Mouse (Mus musculus): ENCODE data around the gene Asic4. TPM values are rescaled to one million over a fixed set of nuclear protein-coding genes. Genes with fewer than 3 reads are reported as not detected.

The Asic4 gene
- polyA plus RNA-seq, 1 experiment: 0.08 TPM

- H3K27ac ChIP-seq (ENCODE audit: insufficient read depth, low read depth, low read length): no peak overlapping the region
- TF ChIP-seq CTCF (conservative IDR thresholded peaks at IDR 0.05; ENCODE audit: insufficient read depth, insufficient read length, low read depth, low read length): no peak
- no peak for TF ChIP-seq POLR2A (IDR thresholded peaks at IDR 0.05; ENCODE audit: low read depth, low read length)
- H3K4me1 ChIP-seq (ENCODE audit: control insufficient read depth, insufficient read depth, low read length): no peaks in the 10 kb centered on the region
- H3K27me3 ChIP-seq (replicated peaks; ENCODE audit: control insufficient read depth, insufficient read depth, low read length): no peaks in the 10 kb centered on the region
- no peak for DNase-seq
- H3K4me3 ChIP-seq (ENCODE audit: insufficient read depth, low read depth, low read length): no peak overlapping the region
- no peaks in the 10 kb centered on the region for H3K36me3 ChIP-seq (ENCODE audit: control insufficient read depth, insufficient read depth, low read length)
- WGBS: 88% methylated on average over 25 of the region's 25 CpGs
Measured at GRCm38 (mm10) chr1:75502945-75503650, 52.9 kb downstream of the Asic4 start.

- no peaks in the 10 kb centered on the region for H3K27me3 ChIP-seq (replicated peaks; ENCODE audit: control insufficient read depth, insufficient read depth, low read length)
- no peaks in the 10 kb centered on the region for H3K4me1 ChIP-seq (ENCODE audit: control insufficient read depth, insufficient read depth, low read length)
- H3K36me3 ChIP-seq (ENCODE audit: control insufficient read depth, insufficient read depth, low read length): no peaks in the 10 kb centered on the region
- H3K4me3 ChIP-seq (ENCODE audit: insufficient read depth, low read depth, low read length): no peak overlapping the region
- TF ChIP-seq POLR2A (IDR thresholded peaks at IDR 0.05; ENCODE audit: low read depth, low read length) (no peak), CTCF (conservative IDR thresholded peaks at IDR 0.05; ENCODE audit: insufficient read depth, insufficient read length, low read depth, low read length) (no peak)
- no peak for DNase-seq
- WGBS: 87% methylated on average over 23 of the region's 23 CpGs
- H3K27ac ChIP-seq (ENCODE audit: insufficient read depth, low read depth, low read length): no peak overlapping the region
Measured at GRCm38 (mm10) chr1:75503651-75503980, 53.4 kb downstream of the Asic4 start.

- Histone ChIP-seq H3K4me3 (ENCODE audit: insufficient read depth, low read depth, low read length) (no peak overlapping the region; the same call in 1 of the 2 replicates), H3K27ac (ENCODE audit: insufficient read depth, low read depth, low read length) (no peak overlapping the region), H3K36me3 (ENCODE audit: control insufficient read depth, insufficient read depth, low read length) (no peaks in the 10 kb centered on the region), H3K27me3 (replicated peaks; ENCODE audit: control insufficient read depth, insufficient read depth, low read length) (no peaks in the 10 kb centered on the region), H3K4me1 (ENCODE audit: control insufficient read depth, insufficient read depth, low read length) (no peaks in the 10 kb centered on the region)
- TF ChIP-seq CTCF (conservative IDR thresholded peaks at IDR 0.05; ENCODE audit: insufficient read depth, insufficient read length, low read depth, low read length) (no peak), POLR2A (IDR thresholded peaks at IDR 0.05; ENCODE audit: low read depth, low read length) (no peak)
- 79% methylated on average over 9 of the region's 9 CpGs for WGBS
- DNase-seq: no peak
Measured at GRCm38 (mm10) chr1:75504256-75505045, 54.2 kb downstream of the Asic4 start.

- Histone ChIP-seq H3K4me3 (ENCODE audit: insufficient read depth, low read depth, low read length) (peak overlapping the region; percentile 55), H3K4me1 (ENCODE audit: control insufficient read depth, insufficient read depth, low read length) (no peaks in the 10 kb centered on the region), H3K27ac (ENCODE audit: insufficient read depth, low read depth, low read length) (no peak overlapping the region), H3K36me3 (ENCODE audit: control insufficient read depth, insufficient read depth, low read length) (no peaks in the 10 kb centered on the region), H3K27me3 (replicated peaks; ENCODE audit: control insufficient read depth, insufficient read depth, low read length) (no peaks in the 10 kb centered on the region)
- TF ChIP-seq CTCF (conservative IDR thresholded peaks at IDR 0.05; ENCODE audit: insufficient read depth, insufficient read length, low read depth, low read length): no peak
- no peak for TF ChIP-seq POLR2A (IDR thresholded peaks at IDR 0.05; ENCODE audit: low read depth, low read length)
- DNase-seq: peak; percentile 34
- WGBS: 3% methylated on average over 84 of the region's 84 CpGs
Measured at GRCm38 (mm10) chr1:75505159-75505955, 55.1 kb downstream of the Asic4 start.

GRCm38 (mm10) chr1:75505956-75506831 is 56.0 kb downstream of the Asic4 start, which contains the start of gene Obsl1:
Gene Obsl1, minus strand, starts transcription at chr1:75506452.
- Histone ChIP-seq H3K27ac (ENCODE audit: insufficient read depth, low read depth, low read length) (no peak within 1 kb of the TSS), H3K27me3 (replicated peaks; ENCODE audit: control insufficient read depth, insufficient read depth, low read length) (no peaks in the 10 kb centered on the region), H3K36me3 (ENCODE audit: control insufficient read depth, insufficient read depth, low read length) (no peaks in the 10 kb centered on the region), H3K4me3 (ENCODE audit: insufficient read depth, low read depth, low read length) (peak within 1 kb of the TSS; percentile 55), H3K4me1 (ENCODE audit: control insufficient read depth, insufficient read depth, low read length) (no peaks in the 10 kb centered on the region)
- 3% methylated on average over 65 of the region's 65 CpGs for WGBS
- no peak for TF ChIP-seq POLR2A (IDR thresholded peaks at IDR 0.05; ENCODE audit: low read depth, low read length)
- no peak for TF ChIP-seq CTCF (conservative IDR thresholded peaks at IDR 0.05; ENCODE audit: insufficient read depth, insufficient read length, low read depth, low read length)
- peak; percentile 44 for DNase-seq

- no peaks in the 10 kb centered on the region for H3K36me3 ChIP-seq (ENCODE audit: control insufficient read depth, insufficient read depth, low read length)
- no peak for TF ChIP-seq CTCF (conservative IDR thresholded peaks at IDR 0.05; ENCODE audit: insufficient read depth, insufficient read length, low read depth, low read length)
- TF ChIP-seq POLR2A (IDR thresholded peaks at IDR 0.05; ENCODE audit: low read depth, low read length): no peak
- H3K4me3 ChIP-seq (ENCODE audit: insufficient read depth, low read depth, low read length): peak within 1 kb of the TSS; percentile 55
- H3K4me1 ChIP-seq (ENCODE audit: control insufficient read depth, insufficient read depth, low read length): no peaks in the 10 kb centered on the region
- WGBS: 76% methylated on average over 10 of the region's 10 CpGs
- H3K27ac ChIP-seq (ENCODE audit: insufficient read depth, low read depth, low read length): no peak within 1 kb of the TSS
- no peak for DNase-seq
- no peaks in the 10 kb centered on the region for H3K27me3 ChIP-seq (replicated peaks; ENCODE audit: control insufficient read depth, insufficient read depth, low read length)
Measured at GRCm38 (mm10) chr1:75507006-75507405, 56.8 kb downstream of the Asic4 start, which contains the start of gene Inha. Gene Inha, plus strand, starts transcription at chr1:75507077.

All from kidney, adult 2 months (tissue).